Mouse (Mus musculus) olfactory bulb, adult 2 months (tissue): Measurements from ENCODE around the gene Pik3cd.

ENCODE experiments used
- CTCF ChIP-seq: fragments of 200-500 bp; IDR thresholded peaks from 2 replicates; pipeline ENCODE4 v1.5.1; 2012; ENCODE audit warnings: low read depth, mild to moderate bottlenecking, low read length, moderate library complexity; ENCODE audit not compliant: insufficient read depth
- POLR2A ChIP-seq: fragments of 200-500 bp; IDR thresholded peaks from 2 replicates; pipeline ENCODE4 v1.6.1; 2012; ENCODE audit warnings: mild to moderate bottlenecking, low read depth, low read length, moderate library complexity; ENCODE audit not compliant: insufficient read depth

DNA sequence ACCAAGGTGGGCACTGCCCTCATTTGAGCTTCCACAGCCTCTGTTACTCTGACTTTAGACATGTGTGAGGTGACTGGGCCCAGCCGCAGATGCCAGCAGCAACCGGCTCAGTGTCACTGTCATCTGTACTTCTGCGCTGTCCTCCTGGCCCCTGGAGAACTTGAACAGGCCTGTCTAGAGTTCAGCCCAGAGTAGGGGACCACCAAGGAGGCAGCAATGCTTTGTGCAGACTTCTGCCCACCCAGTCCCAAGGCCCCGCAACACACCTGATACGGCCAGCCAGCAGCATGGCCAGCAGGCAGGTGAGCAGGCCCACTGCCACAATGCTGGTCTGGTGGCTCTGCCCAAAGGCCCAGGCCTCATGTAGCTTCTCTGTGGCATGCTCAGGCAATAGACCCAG lies 25.3 kb upstream of the Pik3cd start:
- no peak for TF ChIP-seq POLR2A
- TF ChIP-seq CTCF = no peak
